Mouse (Mus musculus): ENCODE results near the gene Ptprb. TPM values are rescaled to one million over a fixed set of nuclear protein-coding genes. Genes with fewer than 3 reads are reported as not detected.

Ptprb gene
- total RNA-seq, 2 experiments from 2014 or later: 53.8 to 58.0 TPM

DNA sequence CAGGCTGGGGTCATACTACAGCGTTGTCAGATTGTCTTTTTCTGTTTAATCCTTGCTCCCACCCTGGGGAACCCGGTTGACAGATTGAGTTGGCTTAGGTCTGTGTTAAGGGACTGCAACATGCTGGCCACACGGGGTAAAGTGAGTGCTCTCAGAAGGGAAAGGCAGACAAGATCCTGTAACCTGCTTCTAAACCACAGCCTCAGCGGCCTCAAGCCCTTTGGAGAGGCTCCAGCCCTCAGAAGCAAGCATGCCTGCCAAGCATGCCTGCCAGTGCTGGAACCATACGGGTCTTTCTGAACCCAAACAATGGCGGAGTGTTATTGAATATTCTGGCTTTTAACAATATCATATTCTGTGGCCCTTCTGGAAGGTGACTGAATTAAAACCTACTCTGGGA, 149.6 kb downstream of the Ptprb start:
- no peak for DNase-seq

DNA sequence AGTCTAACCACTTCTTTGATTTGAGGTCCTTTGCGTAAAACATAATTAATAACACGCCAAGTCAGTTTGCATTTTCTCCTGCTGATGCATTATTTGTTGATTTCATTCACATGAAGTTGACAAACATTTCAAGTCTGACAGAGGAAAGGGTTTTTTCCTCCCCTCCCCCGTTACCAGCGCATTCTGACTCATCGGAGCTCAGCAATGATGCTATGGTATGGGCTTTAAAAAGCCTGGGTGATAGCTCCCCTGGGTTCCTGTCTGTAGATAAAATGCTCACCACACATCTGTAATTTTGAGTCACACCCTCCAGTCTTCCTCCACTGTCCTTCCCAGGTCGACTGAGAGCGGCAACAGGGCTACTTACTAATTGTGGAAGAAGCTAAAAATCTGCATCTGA, 150.9 kb downstream of the Ptprb start:
- DNase-seq: no peak

DNA sequence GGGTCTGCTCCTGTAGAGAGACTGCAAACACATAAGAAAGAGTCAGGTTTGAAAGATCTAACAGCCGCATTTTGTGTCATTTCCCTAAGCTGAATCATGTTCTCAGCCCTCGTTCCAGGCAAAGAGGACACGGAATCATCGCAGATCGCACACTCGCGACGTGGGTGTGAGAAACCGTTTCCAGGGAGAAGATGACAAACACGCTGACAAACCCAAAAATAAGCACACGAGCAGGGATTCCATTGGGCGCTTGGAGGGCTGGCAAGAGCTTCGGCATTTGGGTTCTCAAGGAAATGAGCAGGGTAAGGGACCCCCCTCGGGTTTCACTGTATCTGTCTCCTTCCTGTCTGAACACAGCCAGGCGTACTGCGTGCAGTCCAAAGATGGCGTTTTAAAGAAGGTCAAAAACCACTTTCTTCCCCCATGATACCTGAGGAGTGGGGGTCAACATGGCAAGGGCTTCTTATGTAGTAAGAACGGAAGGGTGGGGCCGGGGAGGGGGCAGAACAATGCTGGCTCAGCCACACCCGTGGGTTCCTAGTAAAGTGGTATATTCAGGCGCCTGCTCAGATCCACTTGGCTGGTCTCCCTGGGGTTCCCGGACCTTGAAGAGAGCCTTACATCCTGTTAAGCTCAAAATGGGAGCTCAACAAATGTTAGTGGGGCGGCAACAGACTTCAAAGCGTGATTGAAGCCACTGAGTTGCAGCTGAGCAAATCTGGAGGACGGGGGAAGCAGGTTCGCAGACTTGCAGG, 152.9 kb downstream of the Ptprb start:
- no peak for DNase-seq

DNA sequence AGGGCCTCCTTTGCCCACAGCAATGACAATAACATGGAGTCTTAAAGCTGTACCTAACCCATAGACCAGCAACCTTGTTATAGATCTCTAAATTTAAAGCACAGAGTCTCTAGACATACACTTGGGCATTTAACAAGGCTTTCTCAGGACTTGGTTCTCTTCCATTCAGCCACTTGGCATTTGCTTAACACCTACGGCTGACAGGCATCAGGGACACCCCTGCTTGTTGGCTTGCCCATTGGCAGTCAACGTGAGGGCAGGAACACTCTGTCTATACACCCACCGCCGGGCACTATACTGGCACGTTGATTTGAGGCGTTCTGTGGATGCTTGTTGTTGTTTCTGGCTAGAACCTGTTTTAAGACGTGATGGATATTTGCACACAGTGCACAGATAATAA, 157.1 kb downstream of the Ptprb start:
- peak; percentile 28 for DNase-seq

DNA sequence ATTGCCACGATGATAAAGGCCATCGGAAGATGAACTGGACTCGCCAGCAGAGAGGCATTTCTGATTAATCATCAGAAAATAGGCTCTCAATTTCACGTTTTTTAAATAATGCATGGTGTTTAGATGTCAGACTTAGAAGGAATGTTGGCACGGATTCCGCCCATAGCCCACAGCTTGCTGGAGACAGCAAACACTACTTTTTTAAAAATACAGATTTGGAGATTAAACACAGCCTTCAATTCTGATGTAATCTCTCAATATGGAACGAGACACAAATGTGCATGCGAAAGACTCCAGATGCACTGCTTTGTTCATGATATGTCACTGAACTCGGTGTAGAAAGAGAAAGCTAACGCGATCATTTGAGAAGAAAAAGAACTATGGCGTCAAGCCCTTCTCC, 160.1 kb downstream of the Ptprb start:
- no peak for DNase-seq

Other genes with a start within 250 kb of the Ptprb start
- gene 4933416C03Rik, start 161.6 kb upstream of the Ptprb start, total RNA-seq (2021): not detected
- gene Kcnmb4, start 198.4 kb downstream of the Ptprb start, total RNA-seq (2021): under 1 TPM; 0.32 to 0.64 TPM

Data from heart, adult 18-20 months (tissue).